Mouse (Mus musculus): Measurements from ENCODE around the gene 4930590J08Rik. TPM values are rescaled to one million over a fixed set of nuclear protein-coding genes. Genes with fewer than 3 reads are reported as not detected.

Gene 4930590J08Rik
- total RNA-seq, 1 experiment from 2014 or later = 1.9 TPM

DNA sequence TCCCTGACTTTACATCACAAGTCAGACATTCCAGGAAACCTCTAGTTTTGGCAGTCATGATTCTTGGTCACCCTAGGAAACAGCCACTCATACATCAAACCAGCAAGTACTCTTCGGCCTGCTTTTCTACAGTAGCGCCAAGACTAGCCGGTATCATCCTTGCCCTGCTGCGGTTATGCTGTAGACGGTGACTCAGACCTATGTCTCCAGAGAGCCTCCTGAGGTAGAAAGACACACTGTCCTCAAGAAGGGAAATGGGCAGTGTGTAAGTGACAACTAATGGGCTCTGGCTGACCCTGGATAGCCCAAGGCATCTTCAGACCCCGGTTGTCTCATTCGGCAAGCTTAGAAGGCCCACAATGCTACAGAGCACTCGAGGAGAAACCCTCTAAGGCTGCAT is 62.5 kb downstream of the 4930590J08Rik start:
- no peak for DNase-seq

DNA sequence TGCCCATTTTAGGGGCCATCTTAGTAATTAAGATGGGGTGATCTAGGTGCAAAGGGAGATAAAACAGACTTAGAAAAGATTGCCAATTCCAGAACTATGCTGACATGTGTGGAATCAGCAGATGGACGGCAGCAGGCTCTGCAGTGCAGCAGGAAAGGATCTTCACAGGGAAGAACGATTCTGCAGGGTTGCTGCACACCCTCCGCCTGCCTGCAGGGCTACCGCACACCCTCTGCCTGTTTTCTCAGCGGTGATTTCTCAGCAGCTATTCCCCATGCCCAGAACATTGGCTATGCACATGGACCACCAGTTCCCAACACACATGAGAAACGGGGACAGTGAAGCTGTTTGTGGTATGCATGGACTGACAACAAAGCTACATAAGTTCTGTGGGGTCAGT is 63.4 kb downstream of the 4930590J08Rik start:
- no peak for DNase-seq

DNA sequence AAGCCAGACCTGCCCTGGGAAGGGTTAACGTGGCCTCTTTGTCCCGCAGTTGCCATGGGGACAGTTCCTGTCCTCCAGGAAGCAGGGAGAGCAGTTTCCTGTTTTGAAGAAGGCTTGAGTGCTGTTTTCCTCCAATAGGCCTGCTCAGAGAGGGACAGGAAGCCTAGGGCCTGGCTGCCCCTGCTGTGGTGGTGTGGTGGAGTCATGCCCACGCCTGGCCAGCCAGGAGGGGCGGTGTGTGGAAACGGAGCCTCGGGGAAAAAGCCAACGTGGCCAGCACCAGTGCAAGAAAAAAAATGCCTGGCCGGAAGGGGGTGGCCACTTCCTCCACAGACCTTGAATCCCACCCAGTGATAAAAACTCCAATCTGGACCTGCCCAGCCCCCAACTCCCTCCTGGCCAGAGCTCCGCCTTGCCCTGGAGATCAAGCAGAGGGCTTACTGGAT is 69.6 kb downstream of the 4930590J08Rik start:
- peak; percentile 45 for DNase-seq

DNA sequence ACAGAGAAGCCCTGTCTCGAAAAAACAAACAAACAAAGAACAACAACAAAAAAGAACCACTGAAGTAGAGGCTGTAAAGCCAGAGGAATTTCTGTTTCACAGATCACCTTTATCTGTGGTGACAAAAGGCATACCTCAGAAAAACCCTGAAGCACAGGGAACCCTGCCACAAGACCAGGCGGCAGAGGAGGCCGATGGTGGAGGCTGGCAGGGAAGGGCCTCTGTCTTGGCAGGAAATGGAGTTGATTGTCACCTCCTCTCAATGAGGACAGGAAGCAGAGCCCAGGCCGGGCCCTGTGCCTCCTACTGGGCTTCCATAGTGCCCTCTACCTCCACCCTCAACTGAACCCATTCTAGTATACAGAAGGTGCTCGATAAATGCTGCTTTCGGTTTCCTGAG is 71.4 kb downstream of the 4930590J08Rik start:
- no peak for DNase-seq

DNA sequence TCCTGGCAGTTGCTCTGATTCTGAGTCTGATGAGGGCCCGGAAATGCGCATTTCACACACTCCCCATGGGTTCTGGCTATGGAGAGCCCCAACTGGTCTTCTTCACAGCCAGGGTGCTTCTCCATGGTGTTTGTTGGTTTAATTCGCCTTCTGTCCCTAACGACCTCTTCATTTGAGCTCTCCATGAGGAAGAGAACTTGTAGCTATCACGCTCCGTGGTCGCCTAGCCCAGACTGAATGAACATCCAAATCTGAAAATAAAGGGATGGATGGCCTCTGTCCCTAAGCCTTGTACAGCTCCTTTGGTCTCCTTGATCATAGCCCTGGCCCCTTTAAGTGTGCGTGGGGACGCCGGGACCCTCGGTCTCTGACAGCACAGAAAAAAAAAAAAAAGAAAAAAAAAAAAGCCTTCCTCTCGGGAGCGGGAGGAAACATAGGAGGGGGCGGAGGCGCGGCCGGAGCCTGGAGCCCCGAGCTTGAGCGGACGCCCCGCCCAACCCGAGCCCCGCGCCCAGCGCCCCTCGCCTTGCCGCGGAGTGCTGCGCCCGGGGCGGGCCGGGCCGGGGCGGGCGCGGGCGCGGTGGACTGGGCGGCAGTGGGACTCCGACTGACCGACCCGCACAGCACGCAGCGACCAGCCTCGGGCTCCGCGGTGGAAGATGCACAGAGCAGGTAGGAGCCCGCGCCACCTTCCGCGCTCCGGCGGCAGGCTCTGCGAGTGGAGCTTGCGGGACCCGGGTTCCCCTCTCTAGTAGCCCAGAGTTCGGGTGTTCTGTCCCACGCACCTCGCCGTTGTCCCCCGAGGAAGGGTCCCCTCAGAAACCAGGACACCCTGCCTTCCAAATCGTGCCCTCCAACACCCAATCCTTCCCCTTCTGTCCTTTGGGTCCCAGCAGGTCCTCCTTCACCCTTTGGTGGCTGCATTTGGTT is 76.0 kb downstream of the 4930590J08Rik start, which contains the start of gene Fgd5:
Fgd5 (plus strand) TSS at position 508 of the 930 bp plus-strand sequence.
- peak; percentile 39 for DNase-seq

DNA sequence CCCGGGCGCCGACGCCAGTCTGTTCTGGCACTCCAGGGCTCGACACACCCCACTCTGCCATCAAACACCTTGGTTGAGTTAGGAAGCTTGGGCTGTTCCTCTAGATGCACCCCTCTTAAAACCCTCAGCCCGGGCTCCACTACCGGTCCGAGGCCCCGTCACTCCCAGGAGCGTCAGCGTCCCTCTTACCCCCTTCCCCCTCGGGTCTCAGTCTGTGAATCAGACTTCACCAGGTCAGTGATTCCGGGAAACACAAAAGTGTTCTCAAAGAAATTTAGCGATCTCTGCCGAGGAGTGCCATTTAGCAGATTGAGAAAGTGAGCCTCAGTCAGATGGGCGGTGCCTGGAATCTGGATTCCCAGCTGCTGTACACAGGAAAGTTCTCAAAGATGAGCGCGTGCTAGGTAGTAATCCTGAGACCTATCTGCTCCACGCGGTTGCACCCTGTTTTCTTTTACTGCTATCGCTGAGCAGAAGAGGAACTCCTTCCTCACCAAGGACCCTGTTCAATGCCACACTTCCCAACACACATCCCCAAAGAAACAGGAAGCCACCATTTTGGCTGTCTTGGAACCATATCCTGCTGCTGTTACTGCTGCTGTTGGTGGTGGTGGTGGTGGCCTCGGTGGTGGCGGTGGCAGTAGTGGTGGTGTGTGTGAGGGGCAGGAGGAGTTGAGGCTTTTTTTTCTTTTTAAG is 76.8 kb downstream of the 4930590J08Rik start:
- DNase-seq = no peak

DNA sequence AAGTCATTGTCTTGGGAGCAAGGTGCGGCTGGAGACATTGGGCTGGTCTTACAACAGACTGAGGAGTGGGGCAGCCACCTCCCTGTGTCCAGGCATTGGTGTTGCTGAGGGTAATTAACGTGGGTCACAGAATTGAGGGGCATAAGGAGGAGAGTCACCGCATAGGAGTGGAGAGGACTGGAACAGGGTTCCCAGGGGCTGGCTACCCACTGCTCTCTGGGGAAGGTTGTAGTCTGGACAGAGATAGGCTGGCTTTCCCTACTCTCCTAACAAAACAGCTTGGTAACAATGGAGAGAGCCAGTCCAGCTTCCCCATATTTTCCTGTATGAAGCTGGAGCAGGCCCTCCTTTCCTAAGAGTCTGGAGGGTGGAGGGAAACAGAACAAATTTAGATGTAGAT is 77.4 kb downstream of the 4930590J08Rik start:
- DNase-seq = no peak

DNA sequence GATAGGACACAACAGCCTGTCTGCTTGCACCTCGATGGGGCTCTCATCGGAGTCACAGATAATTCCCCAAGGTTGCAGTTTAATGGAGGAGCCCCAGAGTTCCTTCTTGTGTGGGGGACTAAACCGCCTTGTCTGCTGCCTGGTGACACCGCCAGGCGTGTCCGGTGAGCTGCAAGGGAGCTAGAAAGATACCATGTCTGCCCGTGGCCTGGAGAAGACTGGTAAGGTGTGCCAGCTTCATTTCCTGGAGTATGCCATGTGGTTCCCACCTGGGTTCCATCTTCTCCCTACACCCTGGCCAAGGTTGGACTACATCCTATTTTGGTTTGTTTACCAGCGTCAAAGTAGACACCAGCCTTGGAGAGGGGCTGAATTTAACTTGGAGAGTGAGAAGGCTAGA is 87.5 kb downstream of the 4930590J08Rik start:
- DNase-seq = no peak

DNA sequence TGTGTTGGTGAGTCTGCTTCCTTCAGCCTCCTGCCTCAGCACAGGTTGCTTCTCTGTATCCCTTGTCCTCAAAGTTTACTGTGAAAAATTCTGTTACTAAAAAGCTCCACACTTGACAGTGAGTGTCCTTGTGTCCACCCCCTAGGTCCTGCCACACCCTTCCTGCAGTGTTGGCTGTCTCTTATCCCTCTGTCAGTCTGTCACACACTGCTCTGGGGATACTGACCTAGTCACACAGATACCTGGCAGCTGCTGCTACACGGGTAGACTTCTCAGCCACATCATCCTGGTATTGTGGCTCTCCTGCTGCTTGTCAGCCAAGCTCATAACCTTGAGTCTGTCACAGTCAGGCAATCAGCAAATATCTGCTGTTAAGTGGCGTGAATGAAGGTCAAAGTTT is 90.2 kb downstream of the 4930590J08Rik start:
- no peak for DNase-seq

DNA sequence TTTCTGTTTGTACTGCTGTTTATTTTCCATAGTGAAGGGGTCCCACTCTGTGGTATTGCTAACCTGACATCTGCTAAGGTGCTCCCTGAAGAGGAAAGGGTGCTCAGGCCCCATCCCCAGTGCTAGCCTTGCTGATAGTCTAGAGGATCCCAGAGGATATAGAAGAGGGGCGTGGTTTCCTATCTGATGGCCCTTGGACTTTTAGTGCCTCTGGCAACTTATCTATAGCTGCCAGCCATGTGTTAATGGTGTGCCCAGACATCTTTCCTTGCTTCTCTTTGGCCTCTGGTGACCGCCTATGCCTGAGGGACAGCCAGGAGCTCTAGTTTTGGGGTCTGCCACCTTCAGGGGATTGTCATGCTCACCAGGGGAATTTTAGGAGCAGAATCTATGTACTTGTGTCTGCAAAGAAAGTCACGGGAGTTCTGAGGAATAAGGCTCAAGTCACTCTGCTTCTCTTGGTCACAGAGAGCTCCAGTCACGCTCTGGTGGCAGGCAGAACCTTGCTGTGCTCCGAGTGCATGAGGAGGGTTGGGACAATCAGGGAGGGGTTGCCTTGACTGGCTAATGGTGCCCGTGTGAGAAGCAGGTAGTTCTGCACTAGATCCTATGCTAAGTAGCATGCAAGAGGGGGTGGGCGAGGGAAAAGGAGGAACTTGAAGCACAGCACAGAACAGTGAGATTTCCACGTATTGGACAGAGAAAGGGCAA is 91.3 kb downstream of the 4930590J08Rik start:
- no peak for DNase-seq

DNA sequence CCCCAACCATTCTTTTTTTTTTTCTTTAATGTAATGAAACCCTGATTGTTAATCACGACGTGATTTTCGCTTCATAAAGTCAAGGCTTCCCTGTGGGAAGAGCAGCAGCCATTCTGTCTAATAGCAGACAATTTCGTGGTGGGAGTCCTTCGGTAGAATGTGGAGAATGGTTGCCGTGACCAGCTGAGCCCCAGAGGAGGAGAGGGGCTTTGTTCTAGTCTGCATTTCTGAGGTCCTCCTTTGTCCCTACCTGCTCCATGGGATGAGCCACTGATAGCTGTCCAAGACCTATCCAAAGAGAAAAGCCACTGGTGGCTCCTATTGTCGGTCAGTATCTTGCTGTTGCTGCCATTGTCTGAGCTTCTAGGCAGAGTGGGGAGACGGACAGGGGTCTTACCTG is 93.5 kb downstream of the 4930590J08Rik start:
- no peak for DNase-seq

Other genes with a start within 250 kb of the 4930590J08Rik start
- gene Slc6a6, start 218.8 kb upstream of the 4930590J08Rik start, total RNA-seq (2021) = 598 and 906 TPM in 2 replicates
- gene Grip2, start 75.6 kb upstream of the 4930590J08Rik start, total RNA-seq (2021) = 1.4 and 1.9 TPM in 2 replicates
- 34.7 and 37.6 TPM in 2 replicates for gene Ccdc174, start 24.8 kb upstream of the 4930590J08Rik start, total RNA-seq (2021)
- 14.5 and 15.1 TPM in 2 replicates for gene Fgd5, start 76.1 kb downstream of the 4930590J08Rik start, total RNA-seq (2021)
- gene Nr2c2, start 188.6 kb downstream of the 4930590J08Rik start, total RNA-seq (2021) = 44.1 and 49.9 TPM in 2 replicates